Mouse (Mus musculus) mammary gland, adult 2 months (tissue): ENCODE data around the gene Gm29644. TPM values are rescaled to one million over a fixed set of nuclear protein-coding genes. Genes with fewer than 3 reads are reported as not detected.

Experiments used
- polyA plus RNA-seq: library from polyadenylated mRNA; depleted of rRNA; stranded (reverse); fragments of >200 nt; gene quantifications from 2 replicates; pipeline ENCODE4 v1.2.3, GENCODE M21; 2012; ENCODE audit warnings: low replicate concordance; rRNA removed

The Gm29644 gene
- polyA plus RNA-seq = not detected in 2 replicates

GRCm38 (mm10) chrY:70303187-70303586 is at the start of gene Gm29644, which contains the start of gene Gm29423:
Gene Gm29644, minus strand, starts transcription at chrY:70303343.
Gene Gm29423, minus strand, starts transcription at chrY:70303287.

GRCm38 (mm10) chrY:70273542-70273941 is 29.6 kb downstream of the Gm29644 start, which contains the start of gene Gm21118:
Gene Gm21118, minus strand, starts transcription at chrY:70273642.

Other genes with a start within 250 kb of the Gm29644 start
- not detected in 2 replicates for gene Gm21118, start 29.7 kb downstream of the Gm29644 start, polyA plus RNA-seq
- not detected in 2 replicates for gene Gm29423, start 56 bp downstream of the Gm29644 start, polyA plus RNA-seq
- not detected in 2 replicates for gene Gm20888, start 138.5 kb upstream of the Gm29644 start, polyA plus RNA-seq